Mouse (Mus musculus) liver, embryonic 14.5 days (tissue): ENCODE data around the gene Gpx8.

Experiments
- CTCF ChIP-seq: IDR thresholded peaks from 2 replicates; pipeline ENCODE4 v1.5.1; 2016; ENCODE audit warnings: antibody characterized with exemption, low read depth, control low read depth
- EP300 ChIP-seq: IDR thresholded peaks from 2 replicates; pipeline ENCODE4 v1.6.1; 2016; ENCODE audit warnings: antibody characterized with exemption, low read depth

GRCm38 (mm10) chr13:113031351-113031750 is 14.9 kb downstream of the Gpx8 start:
- TF ChIP-seq EP300, result no peak
- TF ChIP-seq CTCF, result no peak
